Mouse (Mus musculus) MEL-GATA-1-ER (cell line): ENCODE measurements around the gene Itsn1.

Source experiments
- DNase-seq: peaks from one replicate; pipeline ENCODE4 v3.0.0-alpha.2; 2012; ENCODE audit warnings: low read depth; ENCODE audit errors: extremely low read depth

The Itsn1 gene

DNA sequence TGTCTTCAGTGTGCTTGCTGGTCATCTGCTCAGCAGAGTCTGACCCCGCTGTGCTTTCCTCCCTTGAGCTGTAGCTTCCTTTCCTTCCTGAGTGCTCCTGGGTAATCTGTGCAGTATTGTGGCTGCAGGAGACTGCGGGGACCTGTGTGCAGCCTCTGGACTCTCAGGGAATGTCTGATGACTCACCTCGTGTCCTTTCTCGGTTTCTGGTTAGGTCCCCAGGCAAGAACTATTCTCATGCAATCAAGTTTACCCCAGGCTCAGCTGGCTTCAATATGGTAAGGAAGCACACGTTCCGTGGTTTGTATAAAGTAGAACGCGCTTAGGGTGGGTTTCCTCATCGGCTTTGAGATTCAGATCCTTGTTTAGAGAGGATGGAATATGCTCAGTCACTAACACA, 82.8 kb downstream of the Itsn1 start:
- DNase-seq = no peak

- peak; percentile 54 for DNase-seq
Measured at GRCm38 (mm10) chr16:91813543-91813942, 84.5 kb downstream of the Itsn1 start.

DNA sequence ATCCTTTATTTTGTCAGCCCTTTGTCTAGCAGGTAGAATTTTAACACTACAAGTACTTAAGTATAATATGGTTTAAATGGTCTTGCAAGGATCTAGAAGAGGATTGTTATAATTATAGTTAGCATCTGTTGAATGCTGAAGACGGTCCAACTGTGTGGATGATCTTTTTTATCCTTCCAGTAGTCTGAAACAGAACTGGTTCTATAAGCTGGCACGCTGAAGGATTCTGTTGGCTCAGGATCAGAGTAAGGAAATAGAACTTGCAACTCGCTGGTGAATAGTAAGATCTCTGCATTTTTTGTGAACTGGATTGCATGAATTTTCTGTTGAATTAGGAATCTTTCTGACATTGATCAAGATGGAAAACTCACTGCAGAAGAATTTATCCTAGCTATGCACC, 86.0 kb downstream of the Itsn1 start:
- DNase-seq = no peak

- no peak for DNase-seq
Measured at GRCm38 (mm10) chr16:91820299-91820698, 91.2 kb downstream of the Itsn1 start.

GRCm38 (mm10) chr16:91822325-91822724, 93.2 kb downstream of the Itsn1 start:
- no peak for DNase-seq

DNA sequence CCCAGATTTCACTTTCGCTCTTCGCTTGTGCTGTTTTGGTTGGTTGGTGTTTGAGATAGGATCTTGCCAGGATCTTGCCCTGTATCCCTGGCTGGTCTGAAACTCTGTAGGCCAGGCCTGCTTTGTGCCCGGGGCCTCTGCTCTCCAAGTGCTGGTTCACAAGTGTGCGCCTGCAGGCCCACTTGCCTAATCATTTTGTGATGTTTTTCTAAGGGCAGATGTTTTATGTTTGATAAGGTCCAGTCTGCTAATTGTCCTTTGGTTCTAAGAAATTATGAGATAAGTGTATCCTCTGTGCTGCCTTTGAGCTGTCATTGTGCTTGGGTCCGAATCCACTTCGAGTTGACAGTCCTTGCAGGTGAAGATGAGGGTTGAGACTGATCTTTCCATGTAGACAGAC, 93.7 kb downstream of the Itsn1 start:
- DNase-seq = peak; percentile 66

DNA sequence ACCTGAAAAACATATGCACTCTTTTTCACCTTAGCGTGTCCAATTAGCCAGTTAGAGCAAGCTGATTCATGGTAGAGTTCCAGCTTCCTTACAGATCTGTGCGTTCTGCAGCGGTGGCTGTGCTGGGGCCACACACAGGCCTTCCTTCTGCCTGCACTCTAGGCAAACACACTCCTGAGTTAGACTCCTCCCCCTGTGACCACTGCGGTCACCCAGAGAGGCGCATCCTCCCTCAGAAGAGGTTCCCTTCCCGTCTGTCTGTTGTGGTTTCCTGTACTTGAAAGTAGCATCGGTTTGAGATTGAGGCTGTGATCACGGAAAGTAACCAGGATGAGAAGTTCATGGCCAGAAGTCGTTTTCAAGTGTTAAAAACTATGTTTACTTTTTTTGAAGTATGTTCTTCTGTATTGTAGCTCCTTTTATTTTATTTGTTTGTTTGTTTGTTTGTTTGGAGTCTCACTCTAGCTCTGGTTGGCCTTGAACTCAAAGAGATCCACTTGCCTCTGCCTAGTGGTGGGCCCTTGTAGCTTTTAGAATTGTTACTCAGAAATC, 96.8 kb downstream of the Itsn1 start:
- peak; percentile 90 for DNase-seq

DNA sequence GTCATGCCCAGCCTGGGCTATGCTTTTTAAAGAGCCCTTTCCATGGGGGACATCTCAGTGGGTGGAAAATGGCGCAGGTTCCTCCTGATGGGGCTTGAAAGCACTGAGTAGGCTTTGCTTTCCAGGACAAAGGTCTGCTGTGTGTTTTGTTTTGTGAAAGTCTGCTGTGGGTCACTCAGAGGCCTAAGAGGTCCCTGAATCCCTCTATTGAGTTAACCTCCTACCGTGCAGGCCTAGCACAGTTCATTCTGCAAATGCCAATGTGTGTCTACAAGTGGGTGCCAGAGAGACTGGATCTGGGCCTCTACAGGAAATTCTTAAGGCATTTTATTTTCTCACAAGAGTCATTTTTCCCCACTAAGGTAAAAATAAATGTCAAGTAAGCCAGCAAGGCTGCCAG, 97.8 kb downstream of the Itsn1 start:
- no peak for DNase-seq

DNA sequence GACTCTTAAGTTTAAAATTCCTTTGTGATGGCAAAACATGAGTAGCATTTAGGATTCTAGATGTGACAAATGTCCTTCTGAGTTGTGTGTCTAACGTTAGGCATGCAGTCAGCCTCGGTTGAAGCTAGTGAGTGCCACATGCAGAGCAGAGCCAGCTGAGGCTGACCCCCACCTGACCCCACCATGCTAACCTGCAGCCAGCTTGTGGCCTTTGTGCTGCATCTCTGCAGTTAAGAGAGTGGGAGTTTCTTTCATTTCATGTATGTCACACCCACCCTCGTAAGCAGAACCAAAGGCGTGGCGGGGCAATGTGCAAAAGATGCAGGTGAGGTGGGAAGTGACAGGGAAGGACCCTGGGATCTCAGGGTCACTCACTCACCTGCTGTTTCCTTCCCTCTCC, 98.4 kb downstream of the Itsn1 start:
- DNase-seq = no peak

- DNase-seq = no peak
Measured at GRCm38 (mm10) chr16:91828160-91828559, 99.1 kb downstream of the Itsn1 start.

GRCm38 (mm10) chr16:91828603-91829002, 99.5 kb downstream of the Itsn1 start:
- no peak for DNase-seq

GRCm38 (mm10) chr16:91829121-91829520, 100.0 kb downstream of the Itsn1 start:
- DNase-seq = no peak

DNA sequence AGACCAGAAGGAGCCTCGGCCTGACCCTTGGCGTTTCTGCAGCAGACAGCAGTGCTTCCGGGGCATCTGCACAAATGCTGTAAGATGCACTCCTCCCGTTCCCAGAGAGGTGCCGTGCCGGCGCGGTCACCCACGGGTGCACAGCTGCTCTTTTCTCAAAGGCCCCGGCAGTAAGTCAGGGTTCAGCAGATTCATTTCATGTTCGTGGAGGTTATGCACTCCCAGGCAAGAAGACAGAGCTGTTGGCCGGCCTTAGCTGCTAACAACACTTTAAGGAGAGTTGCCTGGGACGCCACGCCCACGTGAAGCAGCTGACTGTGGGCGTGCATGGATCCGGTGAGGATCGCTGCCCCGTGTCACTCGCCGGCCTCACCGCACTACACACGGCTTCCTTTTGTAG, 101.2 kb downstream of the Itsn1 start:
- no peak for DNase-seq

DNA sequence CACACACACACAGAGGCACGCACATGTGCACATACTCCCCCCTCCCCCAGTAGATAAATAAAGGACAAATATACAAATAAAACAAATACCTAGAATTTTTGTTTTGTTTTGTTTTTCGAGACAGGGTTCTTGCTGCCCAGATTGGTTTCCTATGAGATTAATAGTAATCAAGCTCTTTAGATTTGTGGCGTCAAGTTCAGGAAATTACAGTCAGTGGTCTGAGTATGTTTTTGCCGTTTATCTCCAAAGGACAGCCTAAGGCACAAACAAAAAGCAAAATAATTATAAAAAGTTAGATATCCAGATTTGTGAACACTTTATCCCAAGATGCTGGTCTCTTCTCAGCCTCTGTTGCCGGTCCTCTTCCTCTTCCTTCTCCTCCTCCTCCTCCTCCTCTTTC, 104.0 kb downstream of the Itsn1 start:
- no peak for DNase-seq

GRCm38 (mm10) chr16:91833558-91833957, 104.5 kb downstream of the Itsn1 start:
- DNase-seq = no peak

DNA sequence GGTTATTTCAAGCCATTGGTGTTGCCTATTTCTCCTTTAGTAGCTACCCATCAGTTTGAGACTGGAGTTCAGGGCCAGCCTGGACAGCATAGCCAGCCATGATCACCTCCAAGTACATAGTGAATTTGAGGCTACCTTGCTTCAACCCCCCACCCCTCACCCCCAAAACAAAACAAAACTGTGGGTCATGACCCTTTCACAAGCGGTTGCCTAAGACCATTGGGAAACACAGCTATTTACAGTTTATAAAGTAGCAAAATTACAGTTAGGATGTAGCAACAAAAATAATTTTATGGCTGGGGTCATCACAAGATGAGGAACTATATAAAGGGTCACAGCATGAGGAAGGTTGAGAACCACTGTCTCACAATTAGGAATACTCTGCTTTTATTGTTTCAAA, 104.9 kb downstream of the Itsn1 start:
- no peak for DNase-seq

GRCm38 (mm10) chr16:91835790-91836189, 106.7 kb downstream of the Itsn1 start:
- no peak for DNase-seq

DNA sequence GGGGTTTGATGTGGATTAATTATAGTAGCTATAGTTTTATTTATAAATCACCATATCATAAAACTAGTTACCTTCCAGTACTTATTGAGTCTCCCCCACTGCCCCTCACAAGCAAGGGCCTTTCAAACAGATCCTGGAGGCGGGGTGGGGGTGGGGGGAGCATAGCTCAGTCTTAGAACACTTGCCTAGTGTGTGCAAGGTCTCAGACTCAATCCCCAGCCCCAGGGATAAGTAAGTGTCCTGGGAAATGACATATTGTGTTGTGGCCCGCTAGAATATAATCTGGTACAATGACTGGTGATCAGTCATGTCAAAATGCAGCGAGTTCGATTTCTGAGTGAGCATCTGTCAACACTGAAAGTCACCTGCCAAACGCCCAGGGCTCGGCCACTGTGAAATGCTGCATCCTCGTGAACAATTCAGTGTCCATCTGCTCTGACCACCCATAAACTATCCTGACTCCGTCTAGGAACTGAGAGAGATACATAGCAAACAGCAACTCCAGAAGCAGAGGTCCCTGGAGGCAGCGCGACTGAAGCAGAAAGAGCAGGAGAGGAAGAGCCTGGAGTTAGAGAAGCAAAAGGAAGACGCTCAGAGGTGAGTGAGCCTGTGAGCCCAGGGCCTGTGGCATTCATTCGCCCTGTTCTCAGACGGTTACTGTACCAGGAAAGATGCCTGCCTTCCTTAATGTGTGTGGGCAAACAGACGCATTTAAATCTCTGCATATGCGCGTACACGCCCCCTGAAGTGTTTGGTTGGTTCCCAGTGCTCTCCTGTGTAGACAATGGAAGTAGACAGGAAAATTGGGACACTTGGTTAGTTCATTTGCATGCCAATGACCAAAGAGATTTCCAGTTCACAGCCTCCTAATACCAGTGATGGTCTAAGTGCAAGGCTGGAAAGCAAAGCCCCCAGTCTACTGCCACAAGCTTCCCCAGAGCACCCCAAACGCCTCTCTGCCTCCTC, 107.8 kb downstream of the Itsn1 start:
- DNase-seq = no peak

- no peak for DNase-seq
Measured at GRCm38 (mm10) chr16:91837558-91838041, 108.5 kb downstream of the Itsn1 start.

GRCm38 (mm10) chr16:91838771-91839170, 109.7 kb downstream of the Itsn1 start:
- no peak for DNase-seq

GRCm38 (mm10) chr16:91839462-91839861, 110.4 kb downstream of the Itsn1 start:
- DNase-seq = no peak

DNA sequence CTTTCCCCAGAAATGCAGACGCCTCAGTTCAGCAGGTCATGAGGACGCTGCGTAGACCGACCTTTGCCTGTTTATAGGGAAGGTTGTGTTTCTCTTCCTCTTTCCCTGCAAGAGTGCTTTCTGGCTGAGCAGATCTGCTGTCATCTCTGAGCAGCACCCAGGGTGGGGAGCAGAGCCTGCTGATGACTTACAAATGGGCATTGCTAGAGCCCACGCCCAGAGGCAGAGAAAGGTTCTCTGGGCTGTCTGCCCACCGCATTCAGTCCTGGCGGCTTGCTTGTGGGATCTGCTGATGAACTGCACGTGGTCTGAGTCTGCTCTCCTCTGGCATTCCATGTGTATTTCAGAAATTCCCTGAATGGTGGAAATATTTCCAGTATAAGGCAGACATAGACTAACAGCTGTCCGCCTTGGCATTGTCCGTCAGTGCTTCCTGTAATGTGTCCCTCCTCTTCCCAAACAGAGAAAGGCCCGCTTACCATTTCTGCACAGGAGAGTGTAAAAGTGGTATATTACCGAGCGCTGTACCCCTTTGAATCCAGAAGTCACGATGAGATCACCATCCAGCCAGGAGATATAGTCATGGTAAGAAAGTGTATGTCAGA, 112.0 kb downstream of the Itsn1 start:
- DNase-seq = no peak
